Mouse (Mus musculus): Measurements from ENCODE around the gene Rrh.
"Not testable (repeated sequence)": the region's sequence is repeated elsewhere in the genome, so short reads cannot be mapped to it uniquely, and the experiment has no call there.

The Rrh gene

GRCm38 (mm10) chr3:129781435-129781834, 41.0 kb downstream of the Rrh start:
- DNase-seq (ENCODE audit: low read depth) = no peak

- no peak for DNase-seq (ENCODE audit: low read depth)
Measured at GRCm38 (mm10) chr3:129771210-129771609, 51.2 kb downstream of the Rrh start.

GRCm38 (mm10) chr3:129766971-129767794, 55.2 kb downstream of the Rrh start:
- DNase-seq (ENCODE audit: low read depth) = no peak

GRCm38 (mm10) chr3:129766106-129766505, 56.3 kb downstream of the Rrh start:
- DNase-seq (ENCODE audit: low read depth) = no peak

- DNase-seq (ENCODE audit: low read depth) = not testable (repeated sequence)
Measured at GRCm38 (mm10) chr3:129757599-129757998, 64.8 kb downstream of the Rrh start.

GRCm38 (mm10) chr3:129754650-129755604, 67.5 kb downstream of the Rrh start, which contains the start of gene Egf:
Egf (minus strand) TSS chr3:129755316.
- DNase-seq (ENCODE audit: low read depth) = no peak
